Mouse (Mus musculus) stomach, postnatal 0 days (tissue): Measurements from ENCODE around the gene Tax1bp3.

ENCODE experiments used
- CTCF ChIP-seq: IDR thresholded peaks from 2 replicates; pipeline ENCODE4 v1.5.1; 2016; ENCODE audit warnings: antibody characterized with exemption, low read depth, mild to moderate bottlenecking, moderate library complexity
- EP300 ChIP-seq: optimal IDR thresholded peaks from 2 replicates; pipeline ENCODE3; 2016; ENCODE audit warnings: antibody characterized with exemption

DNA sequence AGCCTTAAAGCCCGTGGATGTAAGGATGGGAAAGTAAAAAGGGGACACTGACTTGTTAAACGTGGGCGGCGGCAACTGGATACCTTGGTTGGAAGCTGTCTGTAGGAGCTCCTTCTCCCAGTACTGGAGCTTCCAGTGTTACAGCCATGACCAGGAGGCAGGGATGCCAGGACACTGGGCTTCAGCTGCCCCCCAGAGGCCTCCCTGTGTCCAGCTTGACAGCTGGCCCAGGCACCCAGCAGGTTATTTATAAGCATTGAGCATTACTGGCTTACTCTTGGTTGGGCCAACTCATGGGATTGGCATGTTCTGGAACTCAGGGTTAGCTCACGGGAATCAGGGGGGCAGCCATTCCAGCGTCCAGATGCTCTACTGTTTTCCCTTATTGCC lies 16.1 kb upstream of the Tax1bp3 start:
- TF ChIP-seq CTCF (no peak), EP300 (no peak)
